Mouse (Mus musculus): ENCODE measurements around the gene Cybc1.

DNA sequence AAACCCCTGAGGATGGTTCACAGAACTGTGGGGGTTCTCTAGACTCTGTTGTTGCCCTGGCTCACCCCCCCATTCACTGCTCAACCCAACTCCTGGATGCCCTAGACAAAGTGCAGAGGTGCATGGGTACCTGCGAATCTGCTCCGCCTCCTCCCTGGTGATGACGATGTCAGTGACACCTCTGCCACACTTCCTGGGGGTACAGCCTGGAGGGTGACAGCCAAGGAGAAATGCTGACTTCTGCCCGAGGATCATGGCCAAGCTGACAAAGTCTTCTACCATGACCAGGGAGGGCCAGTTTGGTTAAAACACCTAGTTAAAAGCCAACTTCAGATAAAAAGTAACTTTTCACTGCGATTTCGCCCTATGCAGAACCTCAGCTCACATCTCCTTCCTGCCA, 28.3 kb downstream of the Cybc1 start:
- TF ChIP-seq CTCF (IDR thresholded peaks at IDR 0.05; ENCODE audit: low read depth) (no peak), EP300 (IDR thresholded peaks at IDR 0.05; ENCODE audit: low read depth) (no peak)
